Mouse (Mus musculus) thymus, adult 2 months (tissue): ENCODE measurements around the gene Mrpl39.

ENCODE experiments used
- CTCF ChIP-seq: fragments of 200-500 bp; IDR thresholded peaks from 2 replicates; pipeline ENCODE4 v1.5.1; 2012; ENCODE audit warnings: mild to moderate bottlenecking, control low read depth, low read length, moderate library complexity, borderline replicate concordance; ENCODE audit not compliant: control insufficient read depth, poor library complexity, insufficient read depth; ENCODE audit errors: extremely low read depth
- POLR2A ChIP-seq: fragments of 200-500 bp; IDR thresholded peaks from 2 replicates; pipeline ENCODE4 v1.6.1; 2012; ENCODE audit warnings: mild to moderate bottlenecking, low read length, control low read depth, moderate library complexity; ENCODE audit not compliant: control insufficient read depth, poor library complexity, insufficient read depth; ENCODE audit errors: extremely low read depth

- no peak for TF ChIP-seq POLR2A
- no peak for TF ChIP-seq CTCF
Measured at GRCm38 (mm10) chr16:84701041-84701440, 34.5 kb downstream of the Mrpl39 start.
